Mouse (Mus musculus) megakaryocyte, embryonic 14.5 days (primary cell): Measurements from ENCODE around the gene Sox5.

Experiments used
- FLI1 ChIP-seq: IDR thresholded peaks from 2 replicates; pipeline ENCODE4 v1.6.1; 2012; ENCODE audit warnings: low read length, inconsistent platforms, mixed read lengths
- GATA1 ChIP-seq: IDR thresholded peaks from 3 replicates; pipeline ENCODE4 v1.6.1; 2012; ENCODE audit warnings: mixed read lengths, low read length, inconsistent platforms, borderline replicate concordance

- no peak for TF ChIP-seq GATA1
- no peak for TF ChIP-seq FLI1
These were observed 392.3 kb downstream of the Sox5 start for GRCm38 (mm10) chr6:144389333-144390054.
